Mouse (Mus musculus): ENCODE results near the gene 4930430A15Rik. TPM values are rescaled to one million over a fixed set of nuclear protein-coding genes. Genes with fewer than 3 reads are reported as not detected.

4930430A15Rik gene
- not detected for total RNA-seq (2021)
- long read RNA-seq, experiment 1 = 0 reads
- long read RNA-seq, experiment 2 = 0 reads

DNA sequence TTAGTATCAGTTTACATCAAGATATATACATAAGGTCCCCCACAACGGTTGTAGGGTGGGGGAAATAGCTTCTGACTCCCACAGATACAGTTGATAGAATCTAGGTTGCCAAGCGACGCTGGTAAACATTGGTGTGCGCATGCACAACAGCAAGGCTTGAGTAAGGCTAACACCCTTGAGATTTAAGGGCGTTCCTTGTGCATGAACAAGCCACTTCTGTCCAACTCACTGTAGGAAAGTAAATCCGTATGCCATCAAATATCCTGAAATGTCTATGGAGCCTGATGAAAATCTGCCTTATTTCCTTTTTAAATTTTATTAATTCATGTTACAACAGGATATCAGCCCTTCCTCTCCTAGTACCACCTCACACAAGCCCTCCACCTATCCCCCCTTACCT lies at the start of gene 4930430A15Rik:
Gene 4930430A15Rik, minus strand, starts transcription at position 101 of the 400 bp plus-strand sequence.
- DNase-seq (ENCODE audit: low spot score in 2 of 2) = no peak

DNA sequence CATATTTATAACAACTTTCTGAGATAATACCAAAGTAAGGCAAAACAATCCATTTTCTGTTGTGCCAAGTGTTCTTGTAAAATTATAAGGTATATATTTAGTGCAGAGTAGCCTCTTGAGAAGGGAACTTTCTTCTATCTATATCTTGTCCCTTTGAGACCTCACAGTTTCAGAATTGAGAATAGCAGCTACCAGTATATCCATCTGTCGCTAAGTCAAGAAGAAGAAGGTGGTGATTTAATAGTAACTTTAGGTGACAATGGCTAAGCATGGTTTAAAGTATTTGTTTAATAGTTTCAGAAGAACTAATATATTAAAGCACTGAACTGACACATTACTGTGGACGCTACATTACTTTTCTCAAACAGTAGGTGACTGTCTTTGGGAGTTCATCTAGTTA lies 44.6 kb upstream of the 4930430A15Rik start, which contains the start of gene Olfr1277:
Gene Olfr1277, minus strand, starts transcription at position 101 of the 400 bp plus-strand sequence.
- no peak for DNase-seq (ENCODE audit: low spot score in 2 of 2)

DNA sequence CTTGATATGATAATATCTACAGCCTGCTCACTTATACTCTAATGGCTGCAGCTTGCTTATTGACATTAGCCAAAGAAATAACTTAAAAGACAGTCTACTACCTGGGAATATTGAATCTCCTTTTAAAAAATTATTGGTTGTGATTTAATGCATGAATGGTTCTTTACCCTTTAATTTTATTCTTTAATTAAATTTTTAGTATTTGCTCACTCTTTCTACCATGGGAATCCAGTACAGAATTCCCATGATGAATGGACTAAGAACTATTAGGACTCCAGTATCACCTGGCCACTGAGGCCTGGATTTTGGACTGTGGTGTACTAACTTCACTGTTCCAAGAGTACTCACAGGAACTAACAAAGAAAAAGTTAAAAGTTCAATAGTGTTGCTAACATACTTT lies 24.8 kb upstream of the 4930430A15Rik start, which contains the start of gene Olfr1276:
Gene Olfr1276, plus strand, starts transcription at position 301 of the 400 bp plus-strand sequence.
- DNase-seq (ENCODE audit: low spot score in 2 of 2) = no peak

DNA sequence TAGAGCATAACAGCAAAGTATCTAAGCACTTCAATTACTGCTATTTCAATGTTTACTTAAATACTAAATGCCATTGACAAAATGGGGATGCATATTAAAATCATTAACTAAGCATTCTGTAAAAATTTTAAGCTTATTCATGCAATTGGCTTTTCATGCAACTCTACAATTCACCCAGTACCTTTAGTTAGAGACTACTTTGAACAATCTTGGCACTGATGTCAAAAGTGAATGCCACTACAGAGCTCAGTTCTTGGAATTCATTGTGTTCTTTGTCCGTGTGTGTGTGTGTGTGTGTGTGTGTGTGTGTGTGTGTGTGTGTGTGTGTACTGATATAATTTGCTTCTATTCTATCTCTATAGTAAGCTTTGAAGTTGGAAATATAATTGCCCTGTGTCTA lies 5.8 kb upstream of the 4930430A15Rik start, which contains the start of gene Olfr1275:
Gene Olfr1275, minus strand, starts transcription at position 101 of the 400 bp plus-strand sequence.
- no peak for DNase-seq (ENCODE audit: low spot score in 2 of 2)

DNA sequence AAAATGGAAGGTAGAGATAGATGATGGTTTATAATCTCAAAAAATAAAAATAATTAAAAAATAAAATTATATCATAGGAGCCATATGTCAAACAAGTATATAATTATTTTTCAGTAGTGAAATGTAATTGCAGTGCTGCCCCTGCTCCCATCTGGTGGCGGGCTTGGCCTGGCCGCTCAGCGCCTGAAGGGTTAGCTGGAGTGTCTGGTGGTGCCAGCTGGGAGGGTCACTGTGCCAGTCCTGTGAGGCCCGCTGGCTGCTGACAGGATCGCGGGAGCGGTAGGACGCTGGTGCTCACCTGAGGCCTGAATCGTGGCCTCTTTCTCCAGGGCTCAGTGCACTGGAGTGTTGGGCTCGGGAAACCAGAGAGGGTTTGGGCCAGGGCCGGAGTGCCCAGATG lies 47.3 kb downstream of the 4930430A15Rik start:
- DNase-seq (ENCODE audit: low spot score in 2 of 2) = no peak

DNA sequence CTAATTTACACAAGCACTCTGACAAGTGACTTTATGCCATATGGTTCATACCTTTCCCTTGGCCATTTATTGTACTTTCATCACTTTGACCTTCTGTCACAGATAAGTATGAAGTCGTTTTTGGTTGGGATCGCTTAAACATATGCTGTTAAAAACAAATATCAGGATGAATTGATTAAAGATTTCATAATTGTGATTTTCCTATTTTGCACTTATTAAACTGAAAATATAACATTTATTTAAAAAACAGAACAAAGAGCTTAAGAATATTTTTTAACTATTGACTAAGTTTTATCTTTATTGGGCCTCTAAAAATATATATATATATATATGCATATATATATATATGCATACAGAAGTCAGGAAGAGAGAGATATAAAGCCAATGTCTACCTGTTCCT lies 76.6 kb downstream of the 4930430A15Rik start, which contains the start of gene Gm15130:
Gene Gm15130, minus strand, starts transcription at position 101 of the 400 bp plus-strand sequence.
- no peak for DNase-seq (ENCODE audit: low spot score in 2 of 2)

DNA sequence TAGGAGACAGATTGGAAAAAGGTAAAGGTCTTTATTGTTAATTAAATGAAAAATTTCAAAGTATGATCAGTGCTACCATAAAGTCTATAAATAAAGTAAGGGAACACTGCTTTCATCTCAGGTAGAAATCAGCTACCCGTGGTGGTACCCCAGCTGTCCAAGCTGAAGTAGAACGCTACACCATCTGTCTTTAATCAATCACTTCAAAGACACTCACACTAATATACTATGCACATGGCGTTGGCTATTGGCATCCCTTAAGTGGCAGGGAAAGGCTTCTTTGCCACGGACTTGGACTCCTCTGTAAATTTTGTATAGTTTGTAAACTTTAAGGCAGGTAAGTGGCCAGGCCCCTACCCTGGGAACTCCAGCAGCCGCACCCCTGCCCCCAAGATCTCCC lies 93.7 kb downstream of the 4930430A15Rik start:
- no peak for DNase-seq (ENCODE audit: low spot score in 2 of 2)

Other genes starting within 250 kb of the 4930430A15Rik start
- not detected for gene Gm13941, start 123.6 kb downstream of the 4930430A15Rik start, total RNA-seq (2021)
- gene Gm15130, start 76.7 kb downstream of the 4930430A15Rik start, total RNA-seq (2021) = not detected
- not detected for gene Olfr1275, start 5.7 kb upstream of the 4930430A15Rik start, total RNA-seq (2021)
- gene Olfr1276, start 24.9 kb upstream of the 4930430A15Rik start, total RNA-seq (2021) = not detected
- gene Olfr1277, start 44.5 kb upstream of the 4930430A15Rik start, total RNA-seq (2021) = not detected
- not detected for gene Olfr1278, start 60.5 kb upstream of the 4930430A15Rik start, total RNA-seq (2021)
- gene Olfr1279, start 71.0 kb upstream of the 4930430A15Rik start, total RNA-seq (2021) = not detected
- not detected for gene Olfr1280, start 84.4 kb upstream of the 4930430A15Rik start, total RNA-seq (2021)
- not detected for gene Olfr1281, start 96.9 kb upstream of the 4930430A15Rik start, total RNA-seq (2021)
- not detected for gene Olfr1282, start 106.5 kb upstream of the 4930430A15Rik start, total RNA-seq (2021)
- gene Olfr1283, start 137.2 kb upstream of the 4930430A15Rik start, total RNA-seq (2021) = not detected
- gene Olfr1284, start 145.9 kb upstream of the 4930430A15Rik start, total RNA-seq (2021) = not detected
- gene Olfr1286, start 193.5 kb upstream of the 4930430A15Rik start, total RNA-seq (2021) = not detected
- gene Olfr1287, start 219.5 kb upstream of the 4930430A15Rik start, total RNA-seq (2021) = not detected
- gene Olfr1288, start 244.5 kb upstream of the 4930430A15Rik start, total RNA-seq (2021) = not detected